Mouse (Mus musculus): ENCODE data around the gene Dus1l. TPM values are rescaled to one million over a fixed set of nuclear protein-coding genes. Genes with fewer than 3 reads are reported as not detected.
"Not testable (repeated sequence)": the region's sequence is repeated elsewhere in the genome, so short reads cannot be mapped to it uniquely, and the experiment has no call there.

The Dus1l gene
- polyA plus RNA-seq, 1 experiment from 2014 or later, result 61.0 TPM

DNA sequence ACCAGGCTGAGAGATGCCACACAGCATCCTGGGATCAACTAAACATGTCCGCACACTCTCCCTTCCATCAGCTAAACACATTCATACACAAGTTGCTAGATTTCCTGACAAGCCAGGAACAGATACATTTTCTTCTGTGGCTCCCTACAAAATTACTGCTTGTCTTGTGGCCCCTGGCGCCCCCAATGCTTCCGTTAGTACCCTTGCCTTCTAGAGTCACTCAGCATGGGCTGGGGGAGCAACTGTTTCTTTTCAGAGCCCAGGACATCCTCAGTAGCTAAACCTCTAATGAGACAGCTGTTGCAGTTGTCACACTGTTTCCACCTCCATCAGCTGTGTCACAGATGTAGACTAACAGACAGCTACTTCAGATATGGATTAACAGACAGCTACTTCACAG is 23.5 kb downstream of the Dus1l start:
- H3K9ac ChIP-seq, result no peak overlapping the region
- ATAC-seq (ENCODE audit: insufficient number of reproducible peaks, insufficient read depth, low FRiP score, low TSS enrichment, low read depth), result no peak
- no peak overlapping the region for H3K27ac ChIP-seq
- peaks cover 11% of the 10 kb centered on the region for H3K4me1 ChIP-seq
- H3K9me3 ChIP-seq, result no peaks in the 10 kb centered on the region
- no peak overlapping the region for H3K4me2 ChIP-seq
- no peaks in the 10 kb centered on the region for H3K36me3 ChIP-seq
- H3K4me3 ChIP-seq, result no peak overlapping the region
- WGBS, result 76% methylated on average over 3 of the region's 3 CpGs
- H3K27me3 ChIP-seq, result no peaks in the 10 kb centered on the region

DNA sequence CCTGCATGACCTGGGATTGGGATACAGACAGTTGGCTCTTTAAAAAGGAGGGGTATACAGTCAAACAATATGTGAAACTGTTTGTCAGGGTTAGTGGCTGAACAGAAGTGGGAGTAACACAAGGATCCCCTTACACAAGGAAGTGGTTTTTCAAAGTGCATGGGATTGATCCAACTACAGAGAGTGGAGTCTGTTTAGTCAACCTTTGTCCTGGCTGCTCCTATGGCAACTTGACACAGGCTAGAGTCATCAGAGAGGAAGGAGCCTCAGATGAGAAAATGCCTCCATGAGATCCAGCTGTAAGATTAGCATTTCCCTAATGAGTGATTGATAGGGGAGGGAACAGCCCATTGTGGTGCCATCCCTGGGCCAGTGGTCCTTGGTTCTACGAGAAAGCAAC is 28.0 kb downstream of the Dus1l start:
- Histone ChIP-seq H3K4me3 (no peak overlapping the region), H3K27ac (no peak overlapping the region), H3K9ac (no peak overlapping the region), H3K4me2 (no peak overlapping the region), H3K9me3 (no peaks in the 10 kb centered on the region), H3K36me3 (no peaks in the 10 kb centered on the region), H3K27me3 (no peaks in the 10 kb centered on the region; the same call in 1 of the 2 replicates), H3K4me1 (no peaks in the 10 kb centered on the region)
- ATAC-seq (ENCODE audit: insufficient number of reproducible peaks, insufficient read depth, low FRiP score, low TSS enrichment, low read depth), result no peak
- WGBS, result 62% methylated on average over 1 of the region's 1 CpGs

DNA sequence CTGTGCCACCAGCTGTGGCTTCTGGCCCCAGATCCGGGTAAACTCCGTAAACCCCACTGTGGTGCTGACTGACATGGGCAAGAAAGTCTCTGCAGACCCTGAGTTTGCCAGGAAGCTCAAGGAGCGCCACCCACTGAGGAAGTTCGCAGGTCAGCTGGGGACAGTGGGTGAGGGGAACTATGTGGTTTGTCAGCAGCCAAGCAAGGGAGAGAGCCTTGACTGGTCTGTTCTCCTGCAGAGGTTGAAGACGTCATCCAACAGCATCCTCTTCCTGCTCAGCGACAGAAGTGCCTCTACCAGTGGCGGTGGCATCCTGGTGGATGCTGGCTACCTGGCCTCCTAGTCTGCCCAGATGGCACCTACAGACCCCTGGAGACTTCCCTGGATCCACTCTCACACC is 29.2 kb downstream of the Dus1l start:
- not testable (repeated sequence) for H3K9ac ChIP-seq; H3K4me1 ChIP-seq; ATAC-seq (ENCODE audit: insufficient number of reproducible peaks, insufficient read depth, low FRiP score, low TSS enrichment, low read depth); H3K4me3 ChIP-seq; H3K9me3 ChIP-seq; H3K36me3 ChIP-seq; H3K27me3 ChIP-seq; H3K27ac ChIP-seq; H3K4me2 ChIP-seq
- 67% methylated on average over 4 of the region's 7 CpGs for WGBS

- Histone ChIP-seq H3K4me2 (peak overlapping the region; percentile 44), H3K4me3 (0 out of 2 replicates have a peak overlapping the region, but pooled peaks have one; percentile 12), H3K27me3 (peaks cover 15% of the 10 kb centered on the region), H3K9ac (peak overlapping the region; percentile 49; the same call in 1 of the 2 replicates)
- WGBS, result 12% methylated on average over 5 of the region's 23 CpGs
- not testable (repeated sequence) for H3K27ac ChIP-seq, H3K9me3 ChIP-seq, H3K36me3 ChIP-seq, H3K4me1 ChIP-seq
- peak; percentile 22; the same call in 1 of the 2 replicates for ATAC-seq (ENCODE audit: insufficient number of reproducible peaks, insufficient read depth, low FRiP score, low TSS enrichment, low read depth)
Observed at GRCm38 (mm10) chr11:120763121-120763999, 32.8 kb downstream of the Dus1l start.

GRCm38 (mm10) chr11:120762672-120763041 is 33.5 kb downstream of the Dus1l start, which contains the start of gene Hmga1b:
Gene Hmga1b (plus strand): TSS chr11:120762794.
- peaks cover 15% of the 10 kb centered on the region for H3K27me3 ChIP-seq
- not testable (repeated sequence) for H3K4me1 ChIP-seq; ATAC-seq (ENCODE audit: insufficient number of reproducible peaks, insufficient read depth, low FRiP score, low TSS enrichment, low read depth); H3K36me3 ChIP-seq; H3K27ac ChIP-seq
- peak within 1 kb of the TSS; percentile 12; the same call in 1 of the 2 replicates for H3K4me3 ChIP-seq
- WGBS, result 20% methylated on average over 14 of the region's 14 CpGs
- peak within 1 kb of the TSS; percentile 44 for H3K4me2 ChIP-seq
- peaks cover 12% of the 10 kb centered on the region for H3K9me3 ChIP-seq
- H3K9ac ChIP-seq, result peak within 1 kb of the TSS; percentile 49

DNA sequence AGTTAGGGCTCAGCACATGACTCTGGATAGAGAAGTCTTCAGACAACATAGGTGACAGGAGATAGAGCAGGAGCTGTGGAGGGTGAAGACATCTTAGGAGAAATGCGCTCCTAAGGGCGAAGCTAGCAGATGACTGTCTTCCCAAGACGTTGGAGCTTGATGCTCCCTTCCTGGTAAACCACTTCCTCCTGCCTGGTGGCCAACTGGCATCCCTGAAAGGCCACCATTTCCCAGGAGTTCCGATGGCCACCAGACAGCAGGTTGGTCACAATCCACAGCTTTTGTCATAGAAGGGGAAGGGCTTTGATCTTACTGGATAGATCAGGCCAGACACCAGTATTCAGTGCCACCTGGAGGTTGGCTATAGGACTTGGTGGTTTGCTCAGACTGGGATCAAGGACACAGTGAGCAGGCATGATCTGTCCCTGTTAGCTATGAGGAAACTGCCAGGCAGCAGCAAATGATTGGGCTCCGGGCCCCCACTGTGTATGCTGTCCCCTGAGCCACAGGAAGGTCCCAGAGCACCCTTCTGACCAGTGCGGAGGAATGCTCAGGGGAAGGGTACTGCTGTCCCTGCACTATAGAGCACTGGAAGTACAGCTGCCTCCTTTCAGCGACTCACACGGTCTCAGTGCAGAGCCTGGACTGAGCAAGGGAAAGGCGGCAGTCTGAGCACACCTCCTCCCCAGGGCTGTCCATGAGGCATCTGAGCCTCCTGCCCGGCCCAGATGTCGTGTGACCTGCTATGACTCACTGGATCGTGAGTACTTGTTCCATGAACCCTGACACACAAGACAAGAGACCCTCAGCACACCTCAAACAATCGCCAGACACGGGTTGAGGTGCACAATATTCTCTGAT is 34.2 kb downstream of the Dus1l start:
- H3K4me3 ChIP-seq, result no peak overlapping the region
- no peaks in the 10 kb centered on the region for H3K36me3 ChIP-seq
- no peak overlapping the region for H3K27ac ChIP-seq
- H3K9ac ChIP-seq, result peak overlapping the region; percentile 49
- 0 out of 2 replicates have a peak, but pooled peaks have one; percentile 34 for ATAC-seq (ENCODE audit: insufficient number of reproducible peaks, insufficient read depth, low FRiP score, low TSS enrichment, low read depth)
- 72% methylated on average over 14 of the region's 14 CpGs for WGBS
- H3K4me1 ChIP-seq, result peaks cover 6% of the 10 kb centered on the region; the same call in 1 of the 2 replicates
- peak overlapping the region; percentile 44 for H3K4me2 ChIP-seq
- H3K9me3 ChIP-seq, result peaks cover 12% of the 10 kb centered on the region
- peaks cover 15% of the 10 kb centered on the region for H3K27me3 ChIP-seq

GRCm38 (mm10) chr11:120760236-120760635 is 36.0 kb downstream of the Dus1l start:
- no peak for ATAC-seq (ENCODE audit: insufficient number of reproducible peaks, insufficient read depth, low FRiP score, low TSS enrichment, low read depth)
- Histone ChIP-seq H3K27me3 (peaks cover 15% of the 10 kb centered on the region), H3K4me2 (no peak overlapping the region), H3K4me1 (peaks cover 6% of the 10 kb centered on the region; the same call in 1 of the 2 replicates), H3K9ac (no peak overlapping the region), H3K36me3 (no peaks in the 10 kb centered on the region), H3K27ac (no peak overlapping the region), H3K9me3 (peaks cover 12% of the 10 kb centered on the region), H3K4me3 (no peak overlapping the region)
- WGBS, result 86% methylated on average over 9 of the region's 9 CpGs

DNA sequence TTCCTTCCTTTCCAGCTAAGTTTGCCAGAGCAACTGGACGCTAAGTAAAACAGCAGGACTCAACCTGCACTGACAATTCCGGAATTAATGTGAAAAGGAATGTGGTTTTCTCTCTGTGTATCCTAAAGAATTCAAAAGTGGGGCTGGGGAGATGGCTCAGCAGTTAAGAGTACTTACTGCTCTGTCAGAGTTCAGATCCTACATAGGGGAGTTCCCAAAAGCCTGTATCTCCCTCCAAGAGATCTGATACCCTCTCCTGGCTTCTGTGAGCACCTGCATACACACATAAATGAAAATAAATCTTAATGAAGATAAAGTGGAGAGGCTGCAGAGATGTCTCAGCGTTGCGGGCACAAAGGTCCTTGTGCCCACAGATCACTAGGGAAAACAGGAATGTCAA is 44.6 kb downstream of the Dus1l start:
- 0 out of 2 replicates have a peak, but pooled peaks cover 3% of the 10 kb centered on the region for H3K27me3 ChIP-seq
- H3K4me2 ChIP-seq, result no peak overlapping the region
- H3K9ac ChIP-seq, result no peak overlapping the region
- no peak overlapping the region for H3K4me3 ChIP-seq
- no peaks in the 10 kb centered on the region for H3K36me3 ChIP-seq
- H3K4me1 ChIP-seq, result no peaks in the 10 kb centered on the region
- H3K27ac ChIP-seq, result no peak overlapping the region
- H3K9me3 ChIP-seq, result no peaks in the 10 kb centered on the region
- WGBS, result 68% methylated on average over 4 of the region's 4 CpGs
- ATAC-seq (ENCODE audit: insufficient number of reproducible peaks, insufficient read depth, low FRiP score, low TSS enrichment, low read depth), result no peak

DNA sequence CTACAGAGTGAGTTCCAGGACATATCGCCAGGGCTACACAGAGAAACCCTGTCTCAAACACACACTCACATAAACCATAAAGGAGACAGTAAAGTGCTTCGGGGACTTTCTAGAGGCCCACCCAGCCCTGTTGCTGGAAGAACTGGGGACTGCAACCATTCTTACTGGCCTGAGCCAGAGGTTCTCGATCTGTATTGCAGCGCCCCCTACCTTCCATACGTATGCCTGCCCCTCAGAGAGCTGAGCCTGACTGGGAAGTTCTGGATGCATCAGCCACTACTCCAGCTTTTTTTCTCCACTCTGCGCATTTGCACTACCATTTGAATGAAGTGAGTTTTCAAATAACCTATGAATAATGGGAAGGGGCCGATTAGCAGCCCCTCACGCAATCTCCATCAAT is 46.8 kb downstream of the Dus1l start:
- Histone ChIP-seq H3K9ac (no peak overlapping the region), H3K27me3 (0 out of 2 replicates have a peak, but pooled peaks cover 3% of the 10 kb centered on the region), H3K4me1 (no peaks in the 10 kb centered on the region), H3K4me3 (no peak overlapping the region), H3K9me3 (no peaks in the 10 kb centered on the region), H3K36me3 (no peaks in the 10 kb centered on the region), H3K4me2 (no peak overlapping the region), H3K27ac (no peak overlapping the region)
- WGBS, result 59% methylated on average over 8 of the region's 8 CpGs
- ATAC-seq (ENCODE audit: insufficient number of reproducible peaks, insufficient read depth, low FRiP score, low TSS enrichment, low read depth), result no peak

DNA sequence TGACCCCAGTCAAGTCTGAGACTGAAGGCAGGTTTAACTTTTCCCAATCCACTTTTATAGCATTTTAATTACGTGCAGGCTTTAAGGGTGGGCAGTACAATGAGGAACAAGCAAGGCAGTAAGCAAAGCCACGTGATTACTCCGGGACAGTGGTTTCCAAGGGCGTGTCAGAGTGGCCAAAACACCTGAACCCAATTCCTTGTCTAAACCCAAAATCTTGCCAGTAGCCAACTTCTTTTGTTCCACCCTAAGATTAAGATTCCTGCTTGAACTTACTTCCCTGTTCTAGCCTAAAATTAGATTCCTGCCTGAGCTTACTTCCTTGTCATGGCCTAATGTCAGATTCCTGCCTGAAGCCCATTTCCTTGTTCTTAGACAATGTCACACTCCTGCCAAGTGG is 48.2 kb downstream of the Dus1l start:
- Histone ChIP-seq H3K4me2 (no peak overlapping the region), H3K4me1 (no peaks in the 10 kb centered on the region), H3K27ac (no peak overlapping the region), H3K9me3 (no peaks in the 10 kb centered on the region), H3K9ac (no peak overlapping the region), H3K36me3 (no peaks in the 10 kb centered on the region), H3K4me3 (no peak overlapping the region), H3K27me3 (0 out of 2 replicates have a peak, but pooled peaks cover 3% of the 10 kb centered on the region)
- ATAC-seq (ENCODE audit: insufficient number of reproducible peaks, insufficient read depth, low FRiP score, low TSS enrichment, low read depth), result no peak
- WGBS, result 66% methylated on average over 4 of the region's 4 CpGs

DNA sequence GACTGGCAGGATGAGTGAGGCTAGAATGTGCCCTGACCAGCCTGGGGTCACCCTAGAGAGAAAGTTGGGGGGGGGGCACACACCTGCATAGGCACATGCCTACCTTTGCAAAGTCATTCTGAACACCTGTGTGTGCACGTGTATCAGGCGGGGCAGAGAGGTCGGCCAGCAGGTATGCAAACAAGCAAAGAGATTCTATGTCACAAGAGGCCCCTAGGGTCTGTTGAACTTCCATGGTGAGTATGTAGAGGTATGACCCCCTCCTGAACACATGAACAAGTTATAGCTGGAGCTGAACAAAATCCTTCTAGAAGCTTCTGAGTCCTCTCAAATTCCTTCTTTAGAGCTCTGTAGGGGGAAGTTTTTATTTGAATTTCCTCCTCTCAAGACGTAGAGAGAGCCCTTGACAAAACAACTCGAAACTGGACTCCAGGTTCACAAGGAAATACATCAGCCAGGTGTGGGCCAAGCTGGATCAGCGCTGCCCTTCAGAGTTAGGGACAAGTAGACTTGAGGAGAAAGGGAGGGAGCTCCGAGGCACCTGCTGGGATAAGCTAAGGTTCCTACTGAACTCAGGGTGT is 52.0 kb downstream of the Dus1l start:
- Histone ChIP-seq H3K36me3 (no peaks in the 10 kb centered on the region), H3K4me3 (no peak overlapping the region), H3K4me1 (no peaks in the 10 kb centered on the region), H3K27me3 (no peaks in the 10 kb centered on the region), H3K9me3 (no peaks in the 10 kb centered on the region), H3K27ac (no peak overlapping the region), H3K9ac (no peak overlapping the region), H3K4me2 (no peak overlapping the region)
- no peak for ATAC-seq (ENCODE audit: insufficient number of reproducible peaks, insufficient read depth, low FRiP score, low TSS enrichment, low read depth)
- WGBS, result 68% methylated on average over 7 of the region's 7 CpGs

Data from embryonic facial prominence, embryonic 13.5 days (tissue).